Mouse (Mus musculus) kidney, postnatal 0 days (tissue): ENCODE data around the gene Adarb2. TPM values are rescaled to one million over a fixed set of nuclear protein-coding genes. Genes with fewer than 3 reads are reported as not detected.
A peak's percentile ranks its signal among the peaks of the same experiment; 100 is the strongest.

Source experiments
- ATAC-seq: fragments of 200-750 bp; cut with Nextera tagmentation; replicated peaks from 2 replicates; pipeline ENCODE4 v1.8.0; 2017; ENCODE audit warnings: low read depth, moderate number of reproducible peaks, moderate TSS enrichment, moderate library complexity; ENCODE audit not compliant: low FRiP score
- DNase-seq: peaks from one replicate; pipeline ENCODE4 v3.0.0-alpha.2; 2016; ENCODE audit warnings: low spot score
- H3K27ac ChIP-seq: fragments of 300-500 bp; sonication (generic); 2 replicates; pipeline ENCODE4 v1.5.1; 2014; ENCODE audit warnings: mild to moderate bottlenecking
- H3K27me3 ChIP-seq: fragments of 300-500 bp; sonication (generic); 2 replicates; pipeline ENCODE4 v1.6.1; 2014; ENCODE audit warnings: low read length, mixed read lengths; ENCODE audit not compliant: insufficient read depth
- H3K36me3 ChIP-seq: fragments of 300-500 bp; sonication (generic); 2 replicates; pipeline ENCODE4 v1.6.1; 2014; ENCODE audit warnings: low read length, mixed read lengths; ENCODE audit not compliant: insufficient read depth
- H3K4me1 ChIP-seq: fragments of 300-500 bp; sonication (generic); replicated peaks from 2 replicates; pipeline ENCODE4 v1.6.1; 2014; ENCODE audit warnings: antibody characterized with exemption, low read length, mixed read lengths; ENCODE audit not compliant: insufficient read depth
- H3K4me2 ChIP-seq: fragments of 300-500 bp; sonication (generic); 2 replicates; pipeline ENCODE4 v1.6.1; 2014; ENCODE audit warnings: mild to moderate bottlenecking, low read length, moderate library complexity, mixed read lengths
- H3K4me3 ChIP-seq: fragments of 300-500 bp; sonication (generic); replicated peaks from 2 replicates; pipeline ENCODE4 v1.5.1; 2014; ENCODE audit warnings: low read depth, low read length
- H3K9ac ChIP-seq: fragments of 300-500 bp; sonication (generic); 2 replicates; pipeline ENCODE4 v1.6.1; 2014; ENCODE audit warnings: low read depth, low read length
- H3K9me3 ChIP-seq: fragments of 300-500 bp; sonication (generic); replicated peaks from 2 replicates; pipeline ENCODE4 v1.6.1; 2016; ENCODE audit warnings: low read length, inconsistent platforms, mixed read lengths
- CTCF ChIP-seq: IDR thresholded peaks from 2 replicates; pipeline ENCODE4 v1.5.1; 2016; ENCODE audit warnings: antibody characterized with exemption, low read depth, mild to moderate bottlenecking, moderate library complexity
- WGBS: fragments of 180-500 bp; shearing (Covaris S2); extraction: QIAGEN DNeasy Blood & Tissue Kit; methylation state at CpG from one replicate; pipeline ENCODE4 v1.1.7; 2014; 5-methylcytosine and 5-hydroxymethylcytosine counted together
- polyA plus RNA-seq: library from polyadenylated mRNA; unstranded; fragments of >200 nt; fragmentation: Nextera tagmentation; extraction: Ambion mirVana; gene quantifications from 2 replicates; pipeline ENCODE4 v1.2.1, GENCODE M21; 2015

Gene Adarb2
- polyA plus RNA-seq, 1 experiment from 2014 or later, result 0.08 TPM

DNA sequence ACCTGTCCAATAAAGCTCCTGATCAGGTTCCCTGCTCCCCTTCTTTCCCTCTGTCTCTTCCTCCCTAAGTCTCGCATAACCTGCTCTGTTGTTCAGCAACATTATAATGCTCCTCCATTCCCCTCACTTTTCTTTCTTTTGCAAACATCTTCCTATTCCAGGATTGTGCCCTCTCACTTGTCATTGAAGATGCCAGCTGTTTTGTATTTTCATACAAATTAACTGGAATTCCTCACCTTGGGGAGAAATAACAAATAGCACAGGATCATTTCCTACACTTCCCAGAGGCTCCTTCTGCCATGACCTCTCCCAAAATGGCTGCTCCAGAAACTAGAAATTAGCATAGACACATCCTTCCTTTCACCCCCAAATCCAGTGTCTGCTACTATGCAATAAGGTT is 276.1 kb downstream of the Adarb2 start:
- DNase-seq (no peak), ATAC-seq (no peak)
- 66% methylated on average over 1 of the region's 1 CpGs for WGBS
- H3K36me3 ChIP-seq, result no peaks in the 10 kb centered on the region
- no peaks in the 10 kb centered on the region for H3K4me1 ChIP-seq
- no peak overlapping the region for H3K27ac ChIP-seq
- H3K4me2 ChIP-seq, result no peak overlapping the region
- no peaks in the 10 kb centered on the region for H3K9me3 ChIP-seq
- no peak overlapping the region for H3K4me3 ChIP-seq
- TF ChIP-seq CTCF, result no peak
- no peak overlapping the region for H3K9ac ChIP-seq
- H3K27me3 ChIP-seq, result no peaks in the 10 kb centered on the region

DNA sequence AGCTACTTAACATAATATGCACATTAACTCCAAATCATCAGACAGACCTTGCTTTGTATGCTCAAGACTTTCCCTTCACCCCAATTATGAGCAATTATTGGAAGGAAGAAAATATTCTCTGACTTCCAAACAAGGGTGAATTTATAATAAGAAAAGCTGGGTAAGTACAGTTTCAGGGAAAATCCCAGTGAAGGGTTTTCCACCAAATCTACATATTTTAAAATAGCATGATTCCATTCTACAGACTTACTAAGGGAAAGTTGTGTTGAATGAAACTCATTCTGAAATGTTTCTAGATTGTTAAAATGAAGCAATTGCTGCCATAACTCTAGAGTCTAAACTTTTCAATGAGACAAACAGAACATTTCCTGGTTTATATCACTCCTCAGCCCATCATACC is 277.3 kb downstream of the Adarb2 start:
- no peak for DNase-seq
- no peak for ATAC-seq

DNA sequence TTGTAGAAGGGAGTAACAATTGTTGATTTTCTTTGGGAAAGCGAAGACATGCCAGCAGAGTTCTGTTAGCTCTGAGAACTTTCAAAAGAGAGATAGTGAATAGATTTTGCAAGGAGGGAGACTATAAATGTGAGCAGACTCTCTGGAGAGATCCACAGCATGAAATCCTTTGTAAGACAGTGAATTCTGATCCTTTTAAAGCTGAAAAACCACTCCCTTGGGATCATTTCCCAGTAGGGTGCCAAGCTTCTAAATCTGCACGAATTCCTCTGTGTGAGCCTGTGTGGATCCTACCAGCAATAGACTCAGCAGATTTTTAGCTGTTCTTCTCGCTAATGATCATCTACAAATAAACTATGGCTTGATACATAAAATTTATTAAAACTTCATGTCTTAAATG is 278.7 kb downstream of the Adarb2 start:
- no peaks in the 10 kb centered on the region for H3K36me3 ChIP-seq
- ATAC-seq (no peak), DNase-seq (no peak)
- H3K9me3 ChIP-seq, result no peaks in the 10 kb centered on the region
- WGBS, result 47% methylated on average over 3 of the region's 3 CpGs
- H3K4me2 ChIP-seq, result no peak overlapping the region
- no peak overlapping the region for H3K27ac ChIP-seq
- no peak for TF ChIP-seq CTCF
- no peaks in the 10 kb centered on the region for H3K4me1 ChIP-seq
- H3K27me3 ChIP-seq, result no peaks in the 10 kb centered on the region
- no peak overlapping the region for H3K4me3 ChIP-seq
- no peak overlapping the region for H3K9ac ChIP-seq

More for the DNA sequence above, 277.3 kb downstream of the Adarb2 start:
- Histone ChIP-seq H3K36me3 (no peaks in the 10 kb centered on the region), H3K27me3 (no peaks in the 10 kb centered on the region), H3K9me3 (no peaks in the 10 kb centered on the region), H3K4me2 (no peak overlapping the region), H3K4me1 (no peaks in the 10 kb centered on the region), H3K27ac (no peak overlapping the region), H3K9ac (no peak overlapping the region), H3K4me3 (no peak overlapping the region)
- TF ChIP-seq CTCF, result no peak

DNA sequence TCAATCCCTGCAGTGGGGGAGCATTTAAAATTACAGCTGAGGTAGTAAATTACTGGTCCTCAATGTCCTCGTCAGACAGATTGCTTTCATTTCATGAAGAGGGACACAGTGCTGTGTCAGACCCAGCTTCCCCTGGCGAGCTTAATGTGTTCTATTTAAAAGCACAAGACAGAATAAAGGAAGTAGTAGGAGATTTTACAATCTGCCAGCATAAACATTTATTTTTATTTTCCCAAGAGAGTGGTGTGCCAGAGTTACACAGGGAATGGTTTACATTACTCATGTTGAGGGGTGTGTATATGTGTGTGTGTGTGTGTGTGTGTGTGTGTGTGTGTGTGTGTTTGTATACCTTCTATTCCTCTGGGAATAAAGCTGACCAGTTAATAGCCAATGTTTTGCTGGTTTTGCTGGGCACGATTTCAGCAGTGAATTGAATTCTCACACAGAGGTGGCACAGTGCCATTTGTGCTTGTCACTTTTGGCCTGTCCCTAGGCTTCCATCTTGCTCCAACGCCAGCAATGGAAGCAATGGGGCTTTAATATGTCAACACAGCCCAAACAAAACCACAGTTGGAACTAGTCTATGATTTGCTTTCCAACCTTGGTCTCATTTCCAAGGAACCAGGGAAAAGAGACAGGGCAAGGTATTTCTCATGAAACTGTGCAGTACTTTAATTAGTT is 282.1 kb downstream of the Adarb2 start:
- no peak overlapping the region for H3K27ac ChIP-seq
- DNase-seq (peak; percentile 24), ATAC-seq (no peak)
- H3K9ac ChIP-seq, result no peak overlapping the region
- no peak overlapping the region for H3K4me2 ChIP-seq
- H3K9me3 ChIP-seq, result no peaks in the 10 kb centered on the region
- H3K4me3 ChIP-seq, result no peak overlapping the region
- 0 out of 2 replicates have a peak, but pooled peaks cover 3% of the 10 kb centered on the region for H3K4me1 ChIP-seq
- no peaks in the 10 kb centered on the region for H3K36me3 ChIP-seq
- TF ChIP-seq CTCF, result no peak
- no peaks in the 10 kb centered on the region for H3K27me3 ChIP-seq
- 44% methylated on average over 4 of the region's 4 CpGs for WGBS

DNA sequence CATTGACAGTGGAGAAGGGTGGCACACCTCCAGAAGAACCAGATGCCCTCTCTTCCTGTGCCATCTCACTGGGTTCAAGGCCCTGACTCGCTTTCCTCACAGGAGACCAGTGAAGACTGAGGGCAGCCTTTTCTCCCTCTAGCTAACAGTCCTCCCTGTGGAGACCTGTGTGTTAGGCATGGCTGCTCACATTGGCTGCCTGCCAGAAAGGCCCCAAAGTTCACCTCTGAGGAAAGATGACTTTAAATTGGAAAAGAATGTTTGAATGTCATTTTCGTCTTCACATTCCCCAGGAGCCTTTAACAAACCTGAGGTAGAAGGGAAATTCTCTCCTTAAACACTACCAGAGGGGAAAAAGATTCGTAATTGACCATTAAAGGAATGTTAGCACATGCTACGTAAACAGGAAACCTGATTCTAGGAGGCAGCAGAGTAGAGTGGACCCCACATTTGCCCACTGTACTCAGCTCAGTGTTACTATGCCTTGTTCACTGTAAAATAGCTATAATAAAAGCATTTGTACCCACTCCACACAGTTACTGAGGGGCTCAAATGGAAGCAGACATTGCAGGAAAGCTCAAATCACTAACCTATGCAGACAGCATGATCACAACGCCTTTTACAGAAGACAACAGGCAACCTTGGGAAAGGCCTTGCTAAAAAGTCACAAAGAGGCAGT is 285.2 kb downstream of the Adarb2 start:
- 0 out of 2 replicates have a peak, but pooled peaks cover 3% of the 10 kb centered on the region for H3K4me1 ChIP-seq
- no peaks in the 10 kb centered on the region for H3K9me3 ChIP-seq
- peak; percentile 22 for DNase-seq
- no peaks in the 10 kb centered on the region for H3K27me3 ChIP-seq
- 49% methylated on average over 5 of the region's 5 CpGs for WGBS
- H3K27ac ChIP-seq, result no peak overlapping the region
- 0 out of 2 replicates have a peak, but pooled peaks have one; percentile 54 for ATAC-seq
- H3K4me2 ChIP-seq, result no peak overlapping the region
- no peaks in the 10 kb centered on the region for H3K36me3 ChIP-seq
- no peak overlapping the region for H3K4me3 ChIP-seq
- no peak overlapping the region for H3K9ac ChIP-seq
- no peak for TF ChIP-seq CTCF

DNA sequence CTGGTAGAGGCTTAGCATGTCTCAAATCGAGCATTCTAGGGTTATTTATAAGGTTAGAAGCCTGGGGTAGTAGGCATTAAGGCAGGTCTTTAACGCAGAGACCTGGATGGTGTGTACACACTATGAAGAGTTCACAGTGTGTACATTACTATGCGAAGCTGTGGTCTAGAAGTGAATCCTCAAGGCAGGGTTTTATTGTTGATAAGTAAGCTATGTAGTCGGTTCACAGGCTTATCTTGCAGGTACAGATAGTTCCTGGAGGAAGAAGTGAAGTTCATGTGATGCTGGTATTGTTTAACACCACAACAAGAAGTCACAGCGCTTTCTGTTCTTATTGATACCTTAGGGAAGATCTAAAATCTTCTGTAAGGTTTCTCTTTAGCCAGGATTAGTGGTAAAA is 290.7 kb downstream of the Adarb2 start:
- 85% methylated on average over 5 of the region's 5 CpGs for WGBS
- Histone ChIP-seq H3K4me1 (no peaks in the 10 kb centered on the region), H3K4me3 (no peak overlapping the region), H3K27me3 (no peaks in the 10 kb centered on the region), H3K4me2 (no peak overlapping the region), H3K36me3 (no peaks in the 10 kb centered on the region), H3K9me3 (no peaks in the 10 kb centered on the region), H3K27ac (no peak overlapping the region), H3K9ac (no peak overlapping the region)
- DNase-seq (no peak), ATAC-seq (no peak)
- TF ChIP-seq CTCF, result no peak
